Mouse (Mus musculus) cerebellum, postnatal 36 days (tissue): Measurements from ENCODE around the gene Scarb2.

Experiments used
- DNase-seq, 2 experiments: peaks; one replicate each; pipeline ENCODE4 v3.0.0; 2021 to 2022; ENCODE audit warnings: mixed read lengths in 2 of 2

The Scarb2 gene

GRCm38 (mm10) chr5:92490779-92491178, 15.9 kb downstream of the Scarb2 start:
- DNase-seq: no peak

GRCm38 (mm10) chr5:92490304-92490703, 16.3 kb downstream of the Scarb2 start:
- no peak for DNase-seq

GRCm38 (mm10) chr5:92489503-92489902, 17.1 kb downstream of the Scarb2 start:
- DNase-seq: peak; percentile 21 to 40

GRCm38 (mm10) chr5:92488961-92489360, 17.7 kb downstream of the Scarb2 start:
- no peak for DNase-seq

- DNase-seq: no peak
These were observed 18.2 kb downstream of the Scarb2 start for GRCm38 (mm10) chr5:92488408-92488807.

- no peak for DNase-seq
These were observed 19.9 kb downstream of the Scarb2 start for GRCm38 (mm10) chr5:92486758-92487157.

- DNase-seq: no peak
These were observed 21.8 kb downstream of the Scarb2 start for GRCm38 (mm10) chr5:92484880-92485279.

GRCm38 (mm10) chr5:92472863-92473262, 33.8 kb downstream of the Scarb2 start:
- no peak for DNase-seq

- DNase-seq: no peak
These were observed 35.1 kb downstream of the Scarb2 start for GRCm38 (mm10) chr5:92471531-92471930.

- DNase-seq: peak; percentile 24 to 50
These were observed 37.2 kb downstream of the Scarb2 start for GRCm38 (mm10) chr5:92469201-92470130.

- DNase-seq: no peak
These were observed 38.4 kb downstream of the Scarb2 start for GRCm38 (mm10) chr5:92468234-92468633.

GRCm38 (mm10) chr5:92467102-92467766, 39.4 kb downstream of the Scarb2 start:
- no peak for DNase-seq

GRCm38 (mm10) chr5:92465511-92465910, 41.1 kb downstream of the Scarb2 start:
- DNase-seq: no peak

- peak; percentile 61 to 65 for DNase-seq
These were observed 45.3 kb downstream of the Scarb2 start for GRCm38 (mm10) chr5:92461321-92461720.

- no peak for DNase-seq
These were observed 47.9 kb downstream of the Scarb2 start for GRCm38 (mm10) chr5:92458726-92459125.

- DNase-seq: no peak
These were observed 49.2 kb downstream of the Scarb2 start for GRCm38 (mm10) chr5:92457410-92457809.

- no peak for DNase-seq
These were observed 53.8 kb downstream of the Scarb2 start for GRCm38 (mm10) chr5:92452876-92453275.

GRCm38 (mm10) chr5:92446736-92447135, 59.9 kb downstream of the Scarb2 start:
- DNase-seq: no peak

GRCm38 (mm10) chr5:92445016-92445415, 61.6 kb downstream of the Scarb2 start:
- no peak for DNase-seq

GRCm38 (mm10) chr5:92442914-92443313, 63.7 kb downstream of the Scarb2 start:
- DNase-seq: no peak

GRCm38 (mm10) chr5:92441494-92441893, 65.1 kb downstream of the Scarb2 start:
- DNase-seq: no peak

GRCm38 (mm10) chr5:92438540-92438939, 68.1 kb downstream of the Scarb2 start:
- no peak for DNase-seq

GRCm38 (mm10) chr5:92435025-92435584, 71.5 kb downstream of the Scarb2 start, which contains the start of gene Nup54:
Gene Nup54, minus strand, starts transcription at chr5:92435219.
- DNase-seq: peak; percentile 94
